Mouse (Mus musculus): ENCODE results near the gene Ovol2.

Ovol2 gene

DNA sequence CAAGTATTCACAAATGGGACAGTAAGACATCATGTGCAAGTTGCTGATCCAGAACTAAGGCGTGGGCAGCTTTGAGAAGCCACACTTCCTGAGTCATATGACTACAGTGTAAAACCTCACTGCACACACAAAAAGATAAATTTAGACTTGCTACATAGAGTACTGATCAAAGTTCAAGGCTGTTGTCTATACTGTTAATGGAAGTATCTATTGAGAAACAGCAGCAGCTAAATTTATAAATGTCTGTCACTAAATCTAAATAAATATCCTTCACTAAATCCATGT, 64.3 kb downstream of the Ovol2 start:
- peak in 1 of 2 experiments; percentile 42 for DNase-seq (ENCODE audit: low spot score in 2 of 2)

DNA sequence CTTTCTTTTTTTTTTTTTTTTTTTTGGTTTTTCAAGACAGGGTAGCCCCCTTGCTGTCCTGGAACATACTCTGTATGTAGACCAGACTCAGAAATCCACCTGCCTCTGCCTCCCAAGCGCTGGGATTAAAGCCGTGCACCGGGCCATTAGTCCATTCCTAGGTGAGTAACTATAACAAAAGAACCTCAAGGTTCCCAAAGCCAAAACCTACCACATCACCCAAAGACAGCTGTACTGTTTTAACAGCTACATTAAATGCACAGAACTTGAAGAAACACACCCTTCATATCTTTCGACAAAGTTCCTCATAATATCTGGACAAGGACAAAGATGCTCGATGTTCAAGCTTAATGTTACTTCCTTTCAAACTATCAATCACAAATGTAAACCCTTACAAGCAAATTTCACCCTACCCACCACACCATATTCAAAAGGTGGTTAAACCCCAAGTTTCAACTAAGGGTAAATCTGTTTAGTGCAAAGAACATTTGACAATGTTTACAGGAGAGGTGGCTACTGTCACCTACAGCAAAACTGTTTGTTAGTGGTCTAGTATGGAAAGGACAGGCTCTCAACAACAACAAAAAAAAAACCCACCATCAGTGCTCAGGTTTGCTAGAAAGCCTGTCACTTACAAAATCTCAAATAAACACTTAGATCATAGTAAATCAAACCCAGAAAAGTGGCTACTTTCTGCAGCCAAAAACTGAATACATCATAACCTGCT, 64.8 kb downstream of the Ovol2 start:
- DNase-seq (ENCODE audit: low spot score in 2 of 2), result no peak

GRCm38 (mm10) chr2:144265916-144266683, 65.8 kb downstream of the Ovol2 start:
- no peak for DNase-seq (ENCODE audit: low spot score in 2 of 2)

DNA sequence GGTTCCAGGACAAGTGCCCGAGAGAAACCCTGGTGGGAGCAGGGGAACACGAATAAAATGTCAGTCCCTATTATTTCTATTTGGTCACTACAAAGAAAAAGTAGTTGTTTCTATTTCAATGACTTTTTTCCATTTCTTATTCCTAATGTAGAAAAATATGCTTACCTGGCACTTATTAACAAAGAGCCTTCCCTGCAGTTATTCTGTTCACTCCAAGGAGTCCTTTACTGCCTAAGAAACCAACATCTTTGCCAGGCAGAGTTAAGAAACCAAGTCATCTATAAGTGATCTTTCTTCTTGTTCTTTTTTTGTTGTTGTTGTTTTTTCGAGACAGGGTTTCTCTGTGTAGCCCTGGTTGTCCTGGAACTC, 66.8 kb downstream of the Ovol2 start:
- DNase-seq (ENCODE audit: low spot score in 2 of 2), result no peak

GRCm38 (mm10) chr2:144264398-144265119, 67.4 kb downstream of the Ovol2 start:
- no peak for DNase-seq (ENCODE audit: low spot score in 2 of 2)

- no peak for DNase-seq (ENCODE audit: low spot score in 2 of 2)
Measured at GRCm38 (mm10) chr2:144262837-144263236, 69.1 kb downstream of the Ovol2 start.
